Mouse (Mus musculus): ENCODE measurements around the gene Lgr4. TPM values are rescaled to one million over a fixed set of nuclear protein-coding genes. Genes with fewer than 3 reads are reported as not detected.

Gene Lgr4
- total RNA-seq, 1 experiment, result 68.9 TPM

GRCm38 (mm10) chr2:109923945-109924344 is 6.5 kb downstream of the Lgr4 start:
- Histone ChIP-seq H3K9me3 (ENCODE audit: control insufficient read depth, insufficient read depth, low read depth, low read length) (no peaks in the 10 kb centered on the region), H3K27ac (ENCODE audit: insufficient read depth, low read depth, low read length, poor library complexity, severe bottlenecking) (no peak overlapping the region), H3K4me3 (ENCODE audit: insufficient read depth in 1 of 2, low read depth in 1 of 2, low read length in 2 of 2, poor library complexity in 1 of 2, severe bottlenecking in 1 of 2) (no peak overlapping the region), H3K9ac (ENCODE audit: insufficient read depth, low read depth, low read length, poor library complexity, severe bottlenecking) (no peak overlapping the region), H3K4me1 (ENCODE audit: control insufficient read depth in 2 of 2, insufficient read depth in 2 of 2, low read length in 2 of 2, poor library complexity in 1 of 2) (peaks cover 2 to 15% of the 10 kb centered on the region in 2 experiments; a peak in 3 of 4 replicates), H3K36me3 (ENCODE audit: control insufficient read depth, insufficient read depth, low read length, poor library complexity, severe bottlenecking) (peaks cover 11% of the 10 kb centered on the region)
- no peak for TF ChIP-seq ZNF384 (IDR thresholded peaks at IDR 0.05; ENCODE audit: low read depth, low read length)
- TF ChIP-seq ZC3H11A (IDR thresholded peaks at IDR 0.05; ENCODE audit: borderline replicate concordance, low read depth, low read length), result no peak
- TF ChIP-seq MAFK (IDR thresholded peaks at IDR 0.05; ENCODE audit: insufficient read depth, low read depth, low read length), result no peak
- TF ChIP-seq HCFC1 (IDR thresholded peaks at IDR 0.05; ENCODE audit: borderline replicate concordance, insufficient read depth, low read length), result no peak
- no peak for TF ChIP-seq CHD2 (IDR thresholded peaks at IDR 0.05; ENCODE audit: low read depth, low read length)
- DNase-seq (ENCODE audit: low read depth, low spot score), result no peak
- in situ Hi-C loops (cut with MboI; ENCODE audit: low sequenced_read_pairs in 2 of 2, unreplicated experiment in 2 of 2), result no loop called here

- TF ChIP-seq MAFK (IDR thresholded peaks at IDR 0.05; ENCODE audit: insufficient read depth, low read depth, low read length) (no peak), CHD2 (IDR thresholded peaks at IDR 0.05; ENCODE audit: low read depth, low read length) (no peak), ZNF384 (IDR thresholded peaks at IDR 0.05; ENCODE audit: low read depth, low read length) (no peak), ZC3H11A (IDR thresholded peaks at IDR 0.05; ENCODE audit: borderline replicate concordance, low read depth, low read length) (no peak), HCFC1 (IDR thresholded peaks at IDR 0.05; ENCODE audit: borderline replicate concordance, insufficient read depth, low read length) (no peak)
- H3K27ac ChIP-seq (ENCODE audit: insufficient read depth, low read depth, low read length, poor library complexity, severe bottlenecking), result no peak overlapping the region
- in situ Hi-C loops (cut with MboI; ENCODE audit: low sequenced_read_pairs in 2 of 2, unreplicated experiment in 2 of 2), result no loop called here
- H3K36me3 ChIP-seq (ENCODE audit: control insufficient read depth, insufficient read depth, low read length, poor library complexity, severe bottlenecking), result peaks cover 9% of the 10 kb centered on the region; the same call in 1 of the 2 replicates
- H3K9me3 ChIP-seq (ENCODE audit: control insufficient read depth, insufficient read depth, low read depth, low read length), result no peaks in the 10 kb centered on the region
- no peak for DNase-seq (ENCODE audit: low read depth, low spot score)
- no peak overlapping the region for H3K4me3 ChIP-seq (ENCODE audit: insufficient read depth in 1 of 2, low read depth in 1 of 2, low read length in 2 of 2, poor library complexity in 1 of 2, severe bottlenecking in 1 of 2)
- H3K4me1 ChIP-seq (ENCODE audit: control insufficient read depth in 2 of 2, insufficient read depth in 2 of 2, low read length in 2 of 2, poor library complexity in 1 of 2), result peaks cover 2 to 15% of the 10 kb centered on the region in 2 experiments; a peak in 2 of 4 replicates
- H3K9ac ChIP-seq (ENCODE audit: insufficient read depth, low read depth, low read length, poor library complexity, severe bottlenecking), result no peak overlapping the region
Measured at GRCm38 (mm10) chr2:109926984-109927383, 9.5 kb downstream of the Lgr4 start.

- no peak overlapping the region for H3K4me3 ChIP-seq (ENCODE audit: insufficient read depth in 1 of 2, low read depth in 1 of 2, low read length in 2 of 2, poor library complexity in 1 of 2, severe bottlenecking in 1 of 2)
- no peaks in the 10 kb centered on the region for H3K9me3 ChIP-seq (ENCODE audit: control insufficient read depth, insufficient read depth, low read depth, low read length)
- in situ Hi-C loops (cut with MboI; ENCODE audit: low sequenced_read_pairs in 2 of 2, unreplicated experiment in 2 of 2), result no loop called here
- H3K36me3 ChIP-seq (ENCODE audit: control insufficient read depth, insufficient read depth, low read length, poor library complexity, severe bottlenecking), result peaks cover 9% of the 10 kb centered on the region; the same call in 1 of the 2 replicates
- TF ChIP-seq MAFK (IDR thresholded peaks at IDR 0.05; ENCODE audit: insufficient read depth, low read depth, low read length) (no peak), ZNF384 (IDR thresholded peaks at IDR 0.05; ENCODE audit: low read depth, low read length) (no peak), CHD2 (IDR thresholded peaks at IDR 0.05; ENCODE audit: low read depth, low read length) (no peak), HCFC1 (IDR thresholded peaks at IDR 0.05; ENCODE audit: borderline replicate concordance, insufficient read depth, low read length) (no peak), ZC3H11A (IDR thresholded peaks at IDR 0.05; ENCODE audit: borderline replicate concordance, low read depth, low read length) (no peak)
- DNase-seq (ENCODE audit: low read depth, low spot score), result no peak
- no peak overlapping the region for H3K27ac ChIP-seq (ENCODE audit: insufficient read depth, low read depth, low read length, poor library complexity, severe bottlenecking)
- no peak overlapping the region for H3K9ac ChIP-seq (ENCODE audit: insufficient read depth, low read depth, low read length, poor library complexity, severe bottlenecking)
- peaks cover 2 to 19% of the 10 kb centered on the region in 2 experiments; a peak in 2 of 4 replicates for H3K4me1 ChIP-seq (ENCODE audit: control insufficient read depth in 2 of 2, insufficient read depth in 2 of 2, low read length in 2 of 2, poor library complexity in 1 of 2)
Measured at GRCm38 (mm10) chr2:109927446-109927845, 10.0 kb downstream of the Lgr4 start.

- TF ChIP-seq HCFC1 (IDR thresholded peaks at IDR 0.05; ENCODE audit: borderline replicate concordance, insufficient read depth, low read length), result no peak
- TF ChIP-seq ZC3H11A (IDR thresholded peaks at IDR 0.05; ENCODE audit: borderline replicate concordance, low read depth, low read length), result no peak
- TF ChIP-seq MAFK (IDR thresholded peaks at IDR 0.05; ENCODE audit: insufficient read depth, low read depth, low read length), result no peak
- no peak for TF ChIP-seq CHD2 (IDR thresholded peaks at IDR 0.05; ENCODE audit: low read depth, low read length)
- no peak for TF ChIP-seq ZNF384 (IDR thresholded peaks at IDR 0.05; ENCODE audit: low read depth, low read length)
- no peak for DNase-seq (ENCODE audit: low read depth, low spot score)
- H3K36me3 ChIP-seq (ENCODE audit: control insufficient read depth, insufficient read depth, low read length, poor library complexity, severe bottlenecking), result peaks cover 9% of the 10 kb centered on the region; the same call in 1 of the 2 replicates
- no peak overlapping the region for H3K9ac ChIP-seq (ENCODE audit: insufficient read depth, low read depth, low read length, poor library complexity, severe bottlenecking)
- H3K9me3 ChIP-seq (ENCODE audit: control insufficient read depth, insufficient read depth, low read depth, low read length), result no peaks in the 10 kb centered on the region
- peaks cover 2 to 19% of the 10 kb centered on the region in 2 experiments; a peak in 2 of 4 replicates for H3K4me1 ChIP-seq (ENCODE audit: control insufficient read depth in 2 of 2, insufficient read depth in 2 of 2, low read length in 2 of 2, poor library complexity in 1 of 2)
- H3K27ac ChIP-seq (ENCODE audit: insufficient read depth, low read depth, low read length, poor library complexity, severe bottlenecking), result no peak overlapping the region
- in situ Hi-C loops (cut with MboI; ENCODE audit: low sequenced_read_pairs in 2 of 2, unreplicated experiment in 2 of 2), result no loop called here
- H3K4me3 ChIP-seq (ENCODE audit: insufficient read depth in 1 of 2, low read depth in 1 of 2, low read length in 2 of 2, poor library complexity in 1 of 2, severe bottlenecking in 1 of 2), result no peak overlapping the region
Measured at GRCm38 (mm10) chr2:109927876-109928275, 10.4 kb downstream of the Lgr4 start.
